Mouse (Mus musculus) neutrophil, adult 59 days (primary cell): Measurements from ENCODE around the gene Nsun3. TPM values are rescaled to one million over a fixed set of nuclear protein-coding genes. Genes with fewer than 3 reads are reported as not detected.

Experiments
- total RNA-seq, 2 experiments: library from RNA; stranded (reverse); gene quantifications; 1 replicate in 1 of 2; 2 replicates in 1 of 2; pipeline ENCODE4 v1.2.4; 2023

Gene Nsun3
- total RNA-seq: 10 to 100 TPM; 10.7 to 17.4 TPM

DNA sequence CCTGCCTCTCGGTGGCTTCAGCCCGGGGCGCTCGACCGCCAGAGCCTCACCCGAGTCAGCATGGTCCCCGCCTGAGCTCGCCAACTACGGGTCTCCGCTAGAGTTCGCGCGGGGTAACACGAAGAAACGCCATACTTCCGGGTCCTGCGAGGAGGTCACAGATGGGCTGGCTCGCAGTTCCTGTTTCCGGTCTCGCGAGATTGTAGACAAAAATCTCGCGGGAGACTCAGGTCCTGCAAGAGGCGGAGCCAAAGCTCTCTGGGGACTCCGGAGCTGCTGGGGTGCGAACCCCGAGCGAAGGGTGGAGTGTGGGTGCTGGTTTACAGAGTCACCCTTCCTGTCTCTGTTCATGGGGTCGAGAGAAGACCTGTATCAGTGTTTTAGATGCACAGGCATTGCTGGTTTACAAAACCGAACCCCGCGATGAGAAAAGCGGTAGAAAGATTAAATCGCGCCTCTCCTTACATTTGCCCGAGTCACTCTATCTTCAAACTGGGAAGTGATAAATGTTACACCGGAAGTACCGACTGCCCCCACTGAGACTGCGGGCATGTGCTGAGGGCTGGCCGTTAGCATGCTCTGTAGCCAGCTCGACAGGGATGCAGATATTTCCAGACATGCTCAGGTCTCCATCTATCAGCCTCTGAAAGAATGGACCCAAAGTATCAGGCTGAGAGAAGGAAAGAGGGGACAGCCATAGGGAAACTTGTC, at the start of gene Nsun3:
Gene Nsun3 (minus strand): TSS at position 198 of the 711 bp plus-strand sequence.

DNA sequence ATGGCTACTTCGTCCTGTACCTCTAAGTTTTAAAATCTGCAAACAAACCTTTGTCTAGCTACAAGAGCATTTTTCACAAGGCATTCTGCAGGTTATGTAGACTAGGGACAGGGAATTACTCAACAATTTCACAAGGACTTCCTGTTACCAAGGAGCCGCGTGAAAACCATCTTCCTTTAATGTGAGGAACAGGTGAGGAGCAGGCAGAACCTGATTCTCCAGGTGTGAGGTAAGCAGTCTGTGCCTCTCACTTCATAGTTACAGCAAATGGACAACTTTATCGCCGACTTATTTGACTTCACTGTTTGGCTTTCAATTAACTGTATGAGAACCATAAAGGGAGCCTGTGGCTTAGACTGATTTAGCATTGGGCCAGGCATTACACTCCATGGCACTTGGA, 27.9 kb upstream of the Nsun3 start, which contains the start of gene Stx19:
Gene Stx19 (plus strand): TSS at position 186 of the 400 bp plus-strand sequence.

Other genes starting within 250 kb of the Nsun3 start
- under 1 TPM; 0.16 to 0.42 TPM for gene Stx19, start 27.9 kb upstream of the Nsun3 start, total RNA-seq
- 1 to 10 TPM; 7.3 to 7.7 TPM for gene Arl13b, start 60.2 kb upstream of the Nsun3 start, total RNA-seq
- 1 to 10 TPM; 2.1 to 3.8 TPM for gene Pros1, start 67.5 kb upstream of the Nsun3 start, total RNA-seq